Mouse (Mus musculus) retina, postnatal 7 days (tissue): ENCODE results near the gene Zfp1.

Source experiments
- DNase-seq: peaks from one replicate; pipeline ENCODE4 v3.0.0-alpha.2; 2012; ENCODE audit warnings: low read depth, low spot score

Zfp1 gene

GRCm38 (mm10) chr8:111676237-111676636 is 33.0 kb downstream of the Zfp1 start:
- no peak for DNase-seq

DNA sequence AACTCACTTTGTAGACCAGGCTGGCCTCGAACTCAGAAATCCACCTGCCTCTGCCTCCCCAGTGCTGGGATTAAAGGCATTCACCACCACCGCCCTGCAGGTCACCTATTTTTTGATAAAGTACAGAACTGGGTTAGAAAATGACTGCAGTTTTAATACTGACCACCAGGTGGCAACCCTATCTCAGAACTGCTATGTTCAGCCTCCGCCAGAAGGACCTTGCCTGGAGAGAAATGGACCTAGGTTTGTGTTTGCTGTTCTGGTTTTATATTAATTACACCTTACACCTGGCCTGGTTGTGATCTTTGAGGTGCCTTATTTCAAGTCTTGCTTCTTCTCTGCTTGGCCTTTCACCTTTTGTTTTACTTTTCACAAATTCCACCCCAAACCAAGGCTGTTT is 34.9 kb downstream of the Zfp1 start:
- peak; percentile 46 for DNase-seq

DNA sequence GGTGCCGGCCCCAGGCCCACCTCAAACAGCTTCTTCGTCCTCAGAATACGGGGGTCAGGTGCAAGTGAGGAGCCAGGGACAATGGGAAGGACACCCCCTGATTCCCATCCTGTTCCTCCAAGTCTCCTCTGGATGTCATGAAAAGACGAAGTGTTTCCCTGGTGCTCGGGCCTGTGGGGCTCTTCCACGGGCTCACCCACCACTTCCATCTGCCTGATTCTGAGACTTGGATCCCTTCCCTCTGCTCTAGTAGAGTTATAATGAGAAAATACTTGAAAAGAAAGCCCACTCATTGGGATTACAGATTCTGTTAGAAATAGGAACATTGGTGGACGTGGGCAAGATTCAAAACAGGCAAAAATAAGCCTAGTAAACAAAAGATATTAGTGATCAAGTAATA is 35.6 kb downstream of the Zfp1 start:
- no peak for DNase-seq

DNA sequence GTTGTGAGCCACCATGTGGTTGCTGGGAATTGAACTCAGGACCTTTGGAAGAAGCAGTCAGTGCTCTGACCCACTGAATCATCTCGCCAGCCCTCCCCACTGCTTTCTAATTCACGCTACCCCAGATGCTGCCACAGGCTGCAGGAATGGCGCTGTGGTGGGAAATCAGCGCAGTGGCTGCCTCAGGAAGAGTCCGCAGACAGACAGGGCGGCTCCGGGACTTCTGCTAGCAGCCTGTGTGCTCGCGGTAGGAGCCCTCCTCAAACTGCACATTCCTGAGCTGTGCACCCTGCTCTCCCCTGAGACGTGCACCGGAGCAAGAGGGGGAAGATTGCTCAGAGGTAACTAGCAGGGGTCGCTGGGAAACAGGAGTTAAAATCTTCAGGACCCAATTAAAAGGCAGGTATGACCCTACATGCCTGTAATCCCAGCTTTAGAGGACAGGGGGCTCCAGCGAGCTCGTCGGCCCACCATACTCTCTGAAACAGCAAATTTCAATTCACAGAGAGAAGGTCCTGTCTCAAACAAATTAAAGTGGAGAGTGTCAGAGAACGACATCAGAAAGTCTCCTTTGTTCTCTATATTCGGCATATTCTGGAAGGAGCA is 37.3 kb downstream of the Zfp1 start:
- peak; percentile 14 for DNase-seq

GRCm38 (mm10) chr8:111681153-111681552 is 38.0 kb downstream of the Zfp1 start:
- DNase-seq, result peak; percentile 11

- DNase-seq, result no peak
These were observed 39.3 kb downstream of the Zfp1 start for GRCm38 (mm10) chr8:111682521-111682920.

- no peak for DNase-seq
These were observed 43.7 kb downstream of the Zfp1 start for GRCm38 (mm10) chr8:111686881-111687280.

DNA sequence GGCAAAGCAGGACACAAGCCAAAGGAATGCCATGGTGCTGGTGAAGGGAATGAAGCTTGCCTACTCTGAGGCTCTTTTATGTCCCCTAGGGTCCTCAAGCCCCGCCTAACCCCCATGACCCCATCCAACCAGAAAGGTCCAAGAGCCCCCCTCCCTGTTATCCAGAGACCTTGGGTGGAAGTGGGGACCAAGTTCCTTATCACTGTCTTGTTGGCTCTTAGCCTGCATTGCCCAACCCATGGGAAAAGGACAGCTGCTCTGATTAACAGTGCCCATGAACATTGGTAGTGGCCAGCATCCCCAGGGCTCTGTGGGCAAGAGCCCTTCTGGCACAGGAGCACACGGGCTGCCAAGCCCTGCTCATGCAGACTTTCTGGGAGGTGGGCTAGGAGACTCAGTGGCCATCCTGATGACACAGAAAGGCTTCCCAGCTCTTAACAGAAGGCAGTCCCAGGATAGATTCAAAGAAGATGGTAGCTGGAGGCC is 47.8 kb downstream of the Zfp1 start, which contains the start of gene Ctrb1:
TSS of gene Ctrb1 (minus strand) at position 51 of the 486 bp plus-strand sequence.
- no peak for DNase-seq

DNA sequence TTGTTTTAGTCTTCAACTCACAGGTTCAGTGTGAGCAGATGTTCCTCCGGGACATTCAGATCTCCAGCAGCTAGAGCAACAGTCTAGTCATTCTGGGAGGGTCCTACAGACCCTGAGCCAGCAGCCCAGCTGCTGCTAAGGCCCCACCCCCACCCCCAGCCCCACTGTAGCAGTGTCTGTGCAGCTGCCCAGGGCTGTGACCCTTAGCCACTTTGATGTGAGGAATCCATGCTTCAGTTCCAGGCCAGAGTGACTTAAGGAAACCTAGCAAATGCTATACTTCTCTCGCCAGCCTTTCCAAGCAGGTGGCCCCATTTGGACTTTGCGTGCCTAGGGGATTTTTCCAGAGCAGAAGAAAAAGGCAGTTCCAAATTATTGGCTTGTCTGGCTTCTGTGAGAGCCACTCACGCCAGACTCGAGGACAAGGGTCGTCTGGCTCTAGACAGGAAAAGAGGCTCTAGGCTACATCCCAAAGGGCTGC is 50.1 kb downstream of the Zfp1 start:
- no peak for DNase-seq

GRCm38 (mm10) chr8:111695441-111695840 is 52.2 kb downstream of the Zfp1 start:
- DNase-seq, result no peak

GRCm38 (mm10) chr8:111697655-111698054 is 54.5 kb downstream of the Zfp1 start:
- DNase-seq, result no peak

GRCm38 (mm10) chr8:111699035-111699434 is 55.8 kb downstream of the Zfp1 start:
- DNase-seq, result no peak

- DNase-seq, result no peak
These were observed 57.0 kb downstream of the Zfp1 start for GRCm38 (mm10) chr8:111700201-111700600.

GRCm38 (mm10) chr8:111700740-111701139 is 57.5 kb downstream of the Zfp1 start:
- DNase-seq, result no peak

- no peak for DNase-seq
These were observed 58.2 kb downstream of the Zfp1 start for GRCm38 (mm10) chr8:111701380-111701779.

- DNase-seq, result no peak
These were observed 61.4 kb downstream of the Zfp1 start for GRCm38 (mm10) chr8:111704585-111704984.

GRCm38 (mm10) chr8:111705222-111705621 is 62.0 kb downstream of the Zfp1 start:
- no peak for DNase-seq

- no peak for DNase-seq
These were observed 62.5 kb downstream of the Zfp1 start for GRCm38 (mm10) chr8:111705699-111706098.

- DNase-seq, result no peak
These were observed 65.1 kb downstream of the Zfp1 start for GRCm38 (mm10) chr8:111708265-111708664.

DNA sequence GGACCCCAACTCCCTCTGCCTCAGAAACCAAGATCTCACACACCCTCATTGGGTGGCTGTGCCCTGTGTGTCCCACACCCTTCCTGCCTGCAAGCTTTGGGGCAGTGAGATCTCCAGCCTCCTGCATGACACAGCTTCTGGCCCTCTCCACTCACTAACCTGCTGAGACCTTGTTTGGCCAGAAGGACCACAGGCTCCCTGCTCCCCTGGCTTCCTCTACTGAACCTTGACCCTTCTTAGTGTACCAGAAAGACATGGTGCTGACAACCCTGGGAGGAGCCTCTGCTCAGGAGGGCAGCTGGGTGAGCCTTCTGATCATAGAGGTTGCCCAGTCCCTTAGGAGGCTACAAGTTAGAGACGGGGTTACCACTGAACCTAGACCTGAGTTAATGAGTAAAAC is 66.0 kb downstream of the Zfp1 start:
- DNase-seq, result no peak

DNA sequence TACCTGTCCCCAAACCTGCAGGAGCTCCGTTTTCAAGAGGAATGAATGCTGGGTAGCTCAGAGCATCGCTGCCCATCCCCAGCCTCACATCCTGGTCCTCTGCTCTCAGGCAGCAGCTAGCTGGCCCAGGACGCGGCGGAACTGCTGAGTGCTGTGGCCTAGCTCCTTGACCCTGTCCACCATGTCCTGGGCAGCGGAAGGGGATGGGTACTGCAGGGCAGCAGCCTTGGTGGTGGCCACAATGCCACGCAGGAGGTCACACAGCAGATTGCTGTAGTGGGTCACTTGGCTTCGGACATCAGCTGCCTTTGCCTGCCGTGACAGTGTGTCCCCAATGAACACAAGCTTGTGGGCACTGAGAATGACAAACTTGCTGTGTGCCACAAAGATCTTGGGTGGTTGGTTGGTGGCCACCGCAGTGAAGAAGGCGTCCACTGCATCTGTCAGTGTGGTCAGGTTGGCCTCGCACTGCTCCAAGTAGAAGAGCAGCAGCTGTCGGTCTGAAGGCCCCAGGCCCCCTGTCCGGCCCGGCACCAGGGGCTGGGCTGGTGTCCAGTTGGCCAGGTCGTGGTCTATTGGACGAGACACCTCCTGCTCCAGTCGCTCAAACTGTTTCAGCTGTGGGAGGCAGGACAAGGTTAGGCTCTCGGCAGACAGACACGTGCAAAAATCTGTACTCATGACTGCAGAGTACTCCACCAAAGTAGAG is 67.7 kb downstream of the Zfp1 start:
- DNase-seq, result no peak

DNA sequence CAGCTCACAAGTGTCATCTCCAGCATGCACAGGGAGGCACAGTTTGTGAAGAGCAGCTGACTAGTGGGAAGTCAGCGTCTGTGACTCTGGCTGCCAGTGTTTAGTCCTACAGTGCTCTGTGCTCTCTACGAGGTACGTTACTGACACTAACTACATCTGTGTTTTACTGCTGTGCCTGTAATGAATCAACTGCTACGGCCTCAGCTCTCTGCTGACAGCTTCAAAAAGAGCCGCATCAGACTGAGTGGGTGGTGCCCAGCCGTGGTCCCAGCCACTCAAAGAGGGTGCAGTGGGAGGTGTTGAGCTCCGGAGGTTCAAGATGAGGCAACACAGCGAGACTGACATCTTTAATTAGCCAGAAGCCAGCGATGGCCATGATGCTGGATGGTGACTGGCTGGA is 68.9 kb downstream of the Zfp1 start:
- no peak for DNase-seq

DNA sequence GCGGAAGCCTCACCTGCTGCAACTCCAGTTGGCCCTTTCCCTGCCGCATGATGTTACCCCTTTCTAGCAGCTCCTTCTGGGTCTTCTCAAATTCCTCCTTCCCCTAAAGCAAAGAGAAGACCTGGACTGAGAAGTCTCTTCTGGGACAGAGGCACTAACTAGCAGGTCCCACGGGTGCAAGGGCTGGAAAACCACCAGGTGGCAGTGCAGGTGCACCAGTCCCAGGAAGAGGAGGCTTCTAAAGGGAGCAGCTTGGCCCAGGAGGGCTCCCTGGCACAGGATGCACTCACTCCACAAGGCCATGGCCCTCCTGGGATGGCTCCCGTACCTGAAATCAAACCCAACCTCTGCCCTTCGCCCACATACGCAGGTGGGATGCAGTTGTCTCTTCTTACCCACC is 69.4 kb downstream of the Zfp1 start:
- DNase-seq, result peak; percentile 59
